Mouse (Mus musculus) intestine, embryonic 15.5 days (tissue): ENCODE data around the gene Strn4. TPM values are rescaled to one million over a fixed set of nuclear protein-coding genes. Genes with fewer than 3 reads are reported as not detected.

Source experiments
- ATAC-seq: fragments of 200-750 bp; cut with Nextera tagmentation; 2 replicates; pipeline ENCODE4 v1.8.0; 2017; ENCODE audit warnings: moderate TSS enrichment, moderate library complexity
- H3K27ac ChIP-seq: fragments of 300-500 bp; sonication (generic); 2 replicates; pipeline ENCODE4 v1.5.1; 2015; ENCODE audit warnings: mild to moderate bottlenecking, inconsistent platforms
- H3K27me3 ChIP-seq: fragments of 300-500 bp; sonication (generic); replicated peaks from 2 replicates; pipeline ENCODE4 v1.6.1; 2015; ENCODE audit warnings: inconsistent platforms
- H3K36me3 ChIP-seq: fragments of 300-500 bp; sonication (generic); 2 replicates; pipeline ENCODE4 v1.6.1; 2015; ENCODE audit warnings: inconsistent platforms
- H3K4me1 ChIP-seq: fragments of 300-500 bp; sonication (generic); replicated peaks from 2 replicates; pipeline ENCODE4 v1.6.1; 2015; ENCODE audit warnings: inconsistent platforms
- H3K4me2 ChIP-seq: fragments of 300-500 bp; sonication (generic); replicated peaks from 2 replicates; pipeline ENCODE4 v1.6.1; 2015; ENCODE audit warnings: mild to moderate bottlenecking, inconsistent platforms
- H3K4me3 ChIP-seq: fragments of 300-500 bp; sonication (generic); replicated peaks from 2 replicates; pipeline ENCODE4 v1.5.1; 2015; ENCODE audit warnings: inconsistent platforms
- H3K9ac ChIP-seq: fragments of 300-500 bp; sonication (generic); 2 replicates; pipeline ENCODE4 v1.6.1; 2015; ENCODE audit warnings: inconsistent platforms
- H3K9me3 ChIP-seq: fragments of 300-500 bp; sonication (generic); 2 replicates; pipeline ENCODE4 v1.6.1; 2016; ENCODE audit warnings: inconsistent platforms
- WGBS: fragments of 180-500 bp; shearing (Covaris S2); methylation state at CpG from one replicate; pipeline ENCODE4 v1.1.7; 2015; 5-methylcytosine and 5-hydroxymethylcytosine counted together
- polyA plus RNA-seq: library from polyadenylated mRNA; unstranded; fragments of >200 nt; fragmentation: Nextera tagmentation; extraction: Ambion mirVana; gene quantifications from 2 replicates; pipeline ENCODE4 v1.2.1, GENCODE M21; 2015

Strn4 gene
- polyA plus RNA-seq, 1 experiment from 2014 or later, result 77.3 TPM

DNA sequence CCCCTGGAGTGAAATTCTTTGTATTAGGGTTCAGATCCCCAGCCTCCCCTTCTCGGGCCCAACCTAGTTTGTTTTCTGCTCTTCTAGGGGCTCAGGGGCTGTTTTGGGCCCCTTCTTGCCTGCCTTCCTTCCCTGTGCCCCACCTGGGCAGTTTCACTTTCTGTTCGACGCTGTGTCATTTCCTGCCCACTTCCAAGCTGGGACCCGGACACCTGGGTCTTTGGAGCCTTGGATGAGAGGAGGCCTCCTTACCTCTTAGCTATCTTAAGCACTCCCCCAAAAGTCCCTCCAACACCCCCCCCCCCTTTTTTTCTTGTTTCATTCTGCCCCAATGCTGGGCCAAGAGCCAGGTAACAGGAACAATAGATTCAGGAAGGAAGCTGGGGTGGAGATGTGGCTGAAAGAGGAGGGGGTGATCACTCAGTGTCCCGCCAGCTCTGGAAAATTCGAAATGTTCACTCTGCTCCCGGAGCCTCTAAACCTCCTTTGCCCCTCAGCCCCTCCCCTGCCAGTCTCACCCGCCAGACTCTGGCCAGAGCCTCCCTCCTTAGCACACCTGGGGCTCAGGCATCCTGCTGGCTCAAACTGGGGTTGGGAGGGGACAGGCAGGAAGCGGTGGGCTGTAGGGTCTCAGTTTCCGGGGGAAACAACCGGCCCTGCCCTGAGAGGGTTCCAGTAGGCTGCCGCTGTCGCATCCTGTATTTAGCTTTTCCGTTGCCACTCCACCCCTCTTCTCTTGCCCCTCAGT, 29.6 kb downstream of the Strn4 start:
- H3K27me3 ChIP-seq, result no peaks in the 10 kb centered on the region
- H3K9me3 ChIP-seq, result no peaks in the 10 kb centered on the region
- H3K9ac ChIP-seq, result peak overlapping the region; percentile 49
- H3K27ac ChIP-seq, result peak overlapping the region; percentile 66
- WGBS, result 30% methylated on average over 14 of the region's 14 CpGs
- H3K4me1 ChIP-seq, result peaks cover 29% of the 10 kb centered on the region
- ATAC-seq, result peak; percentile 16; the same call in 1 of the 2 replicates
- H3K36me3 ChIP-seq, result peaks cover 14% of the 10 kb centered on the region
- peak overlapping the region; percentile 55 for H3K4me3 ChIP-seq
- H3K4me2 ChIP-seq, result peak overlapping the region; percentile 99

DNA sequence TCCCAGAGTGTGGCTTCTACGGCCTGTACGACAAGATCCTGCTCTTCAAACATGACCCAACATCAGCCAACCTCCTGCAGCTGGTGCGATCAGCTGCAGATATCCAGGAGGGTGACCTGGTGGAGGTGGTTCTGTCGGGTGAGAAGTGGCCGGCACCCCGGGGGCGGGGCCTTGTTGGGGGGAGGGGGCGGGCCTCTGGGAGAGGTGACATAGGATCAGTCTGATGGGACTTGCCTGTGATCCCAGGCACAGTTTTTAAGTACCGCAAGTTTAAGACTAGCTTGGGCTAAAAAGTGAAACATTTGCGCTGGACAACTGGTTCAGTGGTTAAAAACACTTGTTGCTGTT, 30.1 kb downstream of the Strn4 start:
- 35% methylated on average over 10 of the region's 10 CpGs for WGBS
- no peaks in the 10 kb centered on the region for H3K27me3 ChIP-seq
- peak overlapping the region; percentile 49 for H3K9ac ChIP-seq
- peak overlapping the region; percentile 99 for H3K4me2 ChIP-seq
- H3K9me3 ChIP-seq, result no peaks in the 10 kb centered on the region
- peaks cover 16% of the 10 kb centered on the region; the same call in 1 of the 2 replicates for H3K36me3 ChIP-seq
- peaks cover 29% of the 10 kb centered on the region for H3K4me1 ChIP-seq
- H3K27ac ChIP-seq, result peak overlapping the region; percentile 66
- peak overlapping the region; percentile 55 for H3K4me3 ChIP-seq
- ATAC-seq, result no peak

DNA sequence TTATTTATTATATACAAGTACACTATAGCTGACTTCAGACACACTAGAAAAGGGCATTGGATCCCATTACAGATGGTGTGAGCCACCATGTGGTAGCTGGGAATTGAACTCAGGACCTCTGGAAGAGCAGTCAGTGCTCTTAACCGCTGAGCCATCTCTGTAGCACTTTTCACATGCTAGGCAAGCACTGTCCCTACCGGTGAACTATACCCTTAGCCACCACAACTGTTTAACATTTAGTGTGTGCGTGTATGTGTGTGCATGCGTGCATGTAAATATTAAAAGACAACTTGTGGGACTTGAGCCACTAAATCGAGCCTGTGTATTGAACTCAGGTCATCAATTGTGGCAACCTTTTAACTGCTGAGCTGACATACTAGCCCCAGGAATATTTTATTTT, 31.1 kb downstream of the Strn4 start:
- H3K27ac ChIP-seq, result no peak overlapping the region
- no peak overlapping the region for H3K9ac ChIP-seq

DNA sequence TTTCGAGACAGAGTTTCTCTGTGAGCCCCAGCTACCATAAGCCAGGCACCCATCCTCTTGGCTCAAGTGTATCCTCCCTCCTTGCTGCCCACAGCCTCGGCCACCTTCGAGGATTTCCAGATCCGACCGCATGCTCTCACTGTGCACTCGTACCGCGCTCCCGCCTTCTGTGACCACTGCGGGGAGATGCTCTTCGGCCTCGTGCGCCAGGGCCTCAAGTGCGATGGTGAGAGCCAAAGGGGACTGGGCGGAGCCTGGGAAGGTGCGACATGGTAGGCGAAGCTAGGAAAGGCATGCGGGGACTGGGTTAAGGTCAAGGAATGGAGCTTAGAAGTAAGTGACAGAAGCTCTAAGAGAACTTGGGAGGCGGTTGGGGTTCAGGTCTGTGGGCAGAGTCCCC, 31.8 kb downstream of the Strn4 start:
- Histone ChIP-seq H3K4me1 (peaks cover 18% of the 10 kb centered on the region), H3K4me3 (no peak overlapping the region), H3K9ac (no peak overlapping the region), H3K27ac (no peak overlapping the region), H3K9me3 (no peaks in the 10 kb centered on the region), H3K36me3 (peaks cover 16% of the 10 kb centered on the region; the same call in 1 of the 2 replicates), H3K4me2 (no peak overlapping the region), H3K27me3 (no peaks in the 10 kb centered on the region)
- 77% methylated on average over 19 of the region's 19 CpGs for WGBS
- no peak for ATAC-seq

More for the DNA sequence above, 31.1 kb downstream of the Strn4 start:
- Histone ChIP-seq H3K9me3 (no peaks in the 10 kb centered on the region), H3K4me2 (no peak overlapping the region), H3K4me1 (peaks cover 22% of the 10 kb centered on the region), H3K36me3 (peaks cover 16% of the 10 kb centered on the region; the same call in 1 of the 2 replicates), H3K4me3 (no peak overlapping the region), H3K27me3 (no peaks in the 10 kb centered on the region)
- 89% methylated on average over 5 of the region's 5 CpGs for WGBS
- no peak for ATAC-seq

DNA sequence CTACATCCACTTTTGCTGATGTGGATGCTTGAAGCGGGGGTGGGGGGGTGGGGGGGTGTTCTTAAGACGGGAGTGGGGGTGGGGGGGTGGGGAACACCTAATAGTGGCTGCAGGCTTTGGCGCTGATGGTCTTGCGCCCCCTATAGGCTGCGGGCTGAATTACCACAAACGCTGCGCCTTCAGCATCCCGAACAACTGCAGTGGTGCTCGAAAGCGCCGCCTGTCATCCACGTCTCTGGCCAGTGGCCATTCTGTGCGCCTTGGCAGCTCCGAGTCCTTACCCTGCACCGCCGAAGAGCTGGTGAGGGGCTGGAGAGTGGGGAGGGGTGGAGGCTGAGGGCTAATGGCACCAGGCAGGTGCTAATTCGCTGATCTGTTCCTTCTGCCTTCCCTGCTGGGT, 32.9 kb downstream of the Strn4 start:
- no peak for ATAC-seq
- Histone ChIP-seq H3K36me3 (peaks cover 22% of the 10 kb centered on the region), H3K4me2 (no peak overlapping the region), H3K9me3 (no peaks in the 10 kb centered on the region), H3K4me3 (no peak overlapping the region), H3K27ac (no peak overlapping the region), H3K4me1 (peaks cover 20% of the 10 kb centered on the region), H3K27me3 (no peaks in the 10 kb centered on the region), H3K9ac (no peak overlapping the region)
- 45% methylated on average over 17 of the region's 17 CpGs for WGBS

DNA sequence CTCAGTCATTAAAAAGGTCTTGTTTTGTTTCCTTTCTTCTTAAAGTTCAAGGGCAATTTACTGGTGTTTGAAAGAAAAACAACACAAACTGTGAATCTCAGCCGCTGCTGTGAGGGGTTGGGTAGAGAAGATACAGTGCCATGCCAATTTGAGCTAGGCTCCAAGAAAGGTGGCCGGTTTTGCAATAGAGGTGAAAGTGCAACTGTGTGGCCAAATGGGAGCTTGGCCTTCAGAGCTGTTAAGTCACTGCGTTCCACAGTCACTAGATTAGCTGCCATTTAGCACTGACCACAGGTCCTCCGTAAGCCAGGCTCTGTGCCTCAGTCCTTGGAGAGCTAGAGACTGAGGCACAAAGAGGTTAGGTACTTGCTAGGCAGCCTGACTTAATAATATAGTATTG, 35.9 kb downstream of the Strn4 start:
- H3K36me3 ChIP-seq, result peaks cover 31% of the 10 kb centered on the region

DNA sequence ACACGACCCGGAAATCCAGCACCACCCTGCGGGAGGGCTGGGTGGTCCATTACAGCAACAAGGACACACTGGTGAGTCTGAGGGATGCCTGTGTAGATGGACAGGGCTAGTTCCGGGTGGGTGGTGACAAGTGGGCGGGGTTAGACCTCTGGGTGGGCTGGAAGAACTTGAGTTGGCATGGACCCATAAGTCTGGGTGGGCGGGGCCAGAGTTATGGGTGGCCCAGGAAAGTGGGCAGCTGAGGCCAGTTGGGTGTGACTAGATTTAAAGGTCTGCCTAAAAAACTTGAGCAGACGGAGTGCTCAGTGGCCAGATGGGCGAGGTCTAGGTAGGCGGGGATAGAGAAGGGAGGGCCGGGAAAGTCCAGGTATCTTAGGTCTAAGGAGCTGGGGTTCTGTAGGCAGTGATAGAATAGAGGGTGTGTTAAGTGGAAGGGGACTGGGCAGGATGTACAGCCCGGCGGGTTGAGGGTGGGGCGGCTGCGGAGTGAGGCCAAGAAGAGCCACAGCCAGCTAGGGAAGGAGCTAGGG, 37.7 kb downstream of the Strn4 start:
- H3K27ac ChIP-seq, result no peak overlapping the region
- H3K9ac ChIP-seq, result no peak overlapping the region
- no peaks in the 10 kb centered on the region for H3K9me3 ChIP-seq
- H3K4me1 ChIP-seq, result 0 out of 2 replicates have a peak, but pooled peaks cover 4% of the 10 kb centered on the region
- no peak overlapping the region for H3K4me2 ChIP-seq
- H3K36me3 ChIP-seq, result peaks cover 36% of the 10 kb centered on the region
- ATAC-seq, result peak; percentile 84
- WGBS, result 80% methylated on average over 14 of the region's 14 CpGs
- no peaks in the 10 kb centered on the region for H3K27me3 ChIP-seq
- H3K4me3 ChIP-seq, result no peak overlapping the region

More for the DNA sequence above, 35.9 kb downstream of the Strn4 start:
- no peak overlapping the region for H3K9ac ChIP-seq
- no peak for ATAC-seq
- H3K4me1 ChIP-seq, result 0 out of 2 replicates have a peak, but pooled peaks cover 4% of the 10 kb centered on the region
- 84% methylated on average over 4 of the region's 4 CpGs for WGBS
- no peaks in the 10 kb centered on the region for H3K27me3 ChIP-seq
- H3K27ac ChIP-seq, result no peak overlapping the region
- H3K4me3 ChIP-seq, result no peak overlapping the region
- H3K9me3 ChIP-seq, result no peaks in the 10 kb centered on the region
- H3K4me2 ChIP-seq, result no peak overlapping the region

DNA sequence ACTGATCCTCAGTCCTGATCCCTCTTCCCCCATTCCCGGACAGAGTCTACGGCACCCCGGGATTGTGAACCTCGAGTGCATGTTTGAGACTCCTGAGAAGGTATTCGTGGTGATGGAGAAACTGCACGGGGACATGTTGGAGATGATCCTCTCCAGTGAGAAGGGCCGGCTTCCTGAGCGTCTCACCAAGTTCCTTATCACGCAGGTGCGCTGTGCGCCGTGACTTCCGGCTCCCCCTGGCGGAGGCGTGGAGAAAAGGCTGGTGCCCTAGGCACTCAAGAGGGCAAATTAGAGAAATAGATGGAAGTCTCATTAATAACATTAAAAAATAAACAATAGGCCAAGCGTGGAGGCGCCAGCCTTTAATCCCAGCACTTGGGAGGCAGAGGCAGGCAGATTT, 42.6 kb downstream of the Strn4 start:
- 24% methylated on average over 17 of the region's 17 CpGs for WGBS
- ATAC-seq, result no peak
- H3K9me3 ChIP-seq, result no peaks in the 10 kb centered on the region
- H3K4me2 ChIP-seq, result no peak overlapping the region
- H3K27me3 ChIP-seq, result no peaks in the 10 kb centered on the region
- no peak overlapping the region for H3K9ac ChIP-seq
- H3K27ac ChIP-seq, result no peak overlapping the region
- no peak overlapping the region for H3K4me3 ChIP-seq
- peaks cover 19% of the 10 kb centered on the region for H3K36me3 ChIP-seq
- H3K4me1 ChIP-seq, result 0 out of 2 replicates have a peak, but pooled peaks cover under 1% of the 10 kb centered on the region

DNA sequence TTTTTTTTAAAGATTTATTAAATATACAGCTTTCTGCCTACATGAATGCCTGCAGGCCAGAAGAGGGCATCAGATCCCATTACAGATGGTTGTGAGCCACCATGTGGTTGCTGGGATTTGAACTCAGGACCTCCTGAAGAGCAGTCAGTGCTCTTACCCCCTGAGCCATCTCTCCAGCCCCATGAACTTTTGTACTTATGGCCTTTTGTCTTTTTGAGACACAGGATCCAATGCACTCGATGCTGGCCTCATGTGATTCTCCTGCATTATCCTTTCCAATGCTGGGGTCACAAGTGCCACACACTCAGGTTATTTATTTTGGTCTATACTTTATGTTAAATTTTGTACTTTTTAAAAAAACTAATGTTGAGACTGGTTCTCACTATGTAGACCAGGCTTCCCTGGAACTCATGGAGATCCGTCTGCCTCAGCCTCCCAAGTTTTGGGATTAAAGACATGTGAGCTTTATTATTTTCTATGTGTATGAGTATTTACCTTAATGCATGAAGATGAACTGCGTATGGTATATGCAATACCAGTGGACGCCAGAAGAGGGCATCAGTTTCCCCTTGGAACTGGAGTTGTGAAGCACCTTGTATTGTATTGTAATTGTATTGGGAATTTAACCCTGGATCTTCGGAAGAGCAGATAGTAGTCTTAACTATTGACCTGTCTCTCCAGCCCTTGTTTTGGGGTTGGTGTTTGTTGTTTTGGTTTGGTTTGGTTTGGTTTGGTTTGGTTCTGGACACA, 44.4 kb downstream of the Strn4 start:
- H3K9me3 ChIP-seq, result no peaks in the 10 kb centered on the region
- H3K9ac ChIP-seq, result no peak overlapping the region
- no peak overlapping the region for H3K4me3 ChIP-seq
- no peak overlapping the region for H3K27ac ChIP-seq
- H3K4me1 ChIP-seq, result no peaks in the 10 kb centered on the region
- no peak overlapping the region for H3K4me2 ChIP-seq
- no peak for ATAC-seq
- H3K36me3 ChIP-seq, result peaks cover 26% of the 10 kb centered on the region
- WGBS, result 26% methylated on average over 5 of the region's 5 CpGs
- no peaks in the 10 kb centered on the region for H3K27me3 ChIP-seq

DNA sequence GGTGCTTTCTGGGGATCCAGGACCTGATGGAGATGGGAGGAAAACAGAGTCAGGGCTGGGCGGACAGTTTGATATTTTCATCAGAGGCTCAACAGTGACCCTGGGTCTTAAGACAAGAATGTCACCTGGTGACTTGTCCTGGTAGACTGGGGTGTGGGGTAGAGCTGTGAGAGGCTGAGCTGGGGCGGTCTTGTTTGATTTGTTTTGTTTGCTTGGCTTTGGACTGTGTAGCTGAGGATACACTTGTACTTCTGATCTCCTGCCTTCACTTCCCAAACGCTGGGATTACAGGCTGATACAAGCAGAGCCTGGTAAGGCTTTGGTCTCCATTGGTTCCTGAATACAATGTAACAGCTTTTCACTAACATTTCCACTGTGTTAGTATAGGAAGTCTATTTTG, 51.8 kb downstream of the Strn4 start:
- Histone ChIP-seq H3K27me3 (no peaks in the 10 kb centered on the region), H3K36me3 (peaks cover 15% of the 10 kb centered on the region; the same call in 1 of the 2 replicates), H3K9me3 (no peaks in the 10 kb centered on the region), H3K27ac (no peak overlapping the region), H3K9ac (no peak overlapping the region), H3K4me1 (no peaks in the 10 kb centered on the region), H3K4me3 (no peak overlapping the region), H3K4me2 (no peak overlapping the region)
- no peak for ATAC-seq
- WGBS, result 71% methylated on average over 3 of the region's 3 CpGs

DNA sequence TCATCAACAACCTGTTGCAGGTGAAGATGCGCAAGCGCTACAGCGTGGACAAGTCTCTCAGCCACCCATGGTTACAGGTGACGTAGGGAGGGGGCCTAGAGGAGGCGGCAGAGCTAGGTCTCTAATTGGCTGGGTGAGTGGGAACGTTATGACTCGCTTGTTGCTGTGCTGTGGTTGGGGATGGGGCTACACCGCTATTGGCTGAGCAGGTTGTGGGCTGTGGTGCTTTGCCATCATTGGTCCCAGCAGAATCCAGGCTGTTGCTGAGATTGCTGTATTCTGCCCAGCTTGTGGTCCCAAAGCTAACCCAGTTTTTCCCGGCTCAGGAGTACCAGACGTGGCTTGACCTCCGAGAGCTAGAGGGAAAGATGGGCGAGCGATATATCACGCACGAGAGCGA, 53.8 kb downstream of the Strn4 start:
- H3K27ac ChIP-seq, result no peak overlapping the region
- 0 out of 2 replicates have a peak overlapping the region, but pooled peaks have one; percentile 1 for H3K4me3 ChIP-seq
- peak; percentile 83 for ATAC-seq
- 28% methylated on average over 16 of the region's 16 CpGs for WGBS
- no peak overlapping the region for H3K9ac ChIP-seq
- no peaks in the 10 kb centered on the region for H3K4me1 ChIP-seq
- H3K9me3 ChIP-seq, result no peaks in the 10 kb centered on the region
- H3K36me3 ChIP-seq, result peaks cover 10% of the 10 kb centered on the region; the same call in 1 of the 2 replicates
- peak overlapping the region; percentile 22; the same call in 1 of the 2 replicates for H3K4me2 ChIP-seq
- H3K27me3 ChIP-seq, result no peaks in the 10 kb centered on the region

DNA sequence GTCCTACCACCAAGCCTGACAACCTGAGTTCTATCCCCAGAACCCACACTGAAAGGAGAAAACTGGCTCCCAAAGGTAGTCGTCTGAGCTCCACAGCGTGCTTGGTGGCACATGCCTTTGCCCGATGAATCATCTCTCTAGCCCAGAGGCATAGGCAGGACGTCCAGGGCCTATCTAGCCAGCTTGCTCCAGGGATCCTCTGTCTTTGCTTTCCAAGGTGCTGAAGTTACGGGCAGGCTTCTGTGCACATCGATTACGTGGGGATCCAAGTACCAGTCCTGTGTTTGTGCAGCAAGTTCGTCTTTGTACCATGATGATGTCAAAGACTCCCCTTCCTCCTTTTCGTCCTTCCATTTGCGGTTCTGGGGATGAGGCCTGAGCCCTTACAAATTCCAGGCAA, 55.9 kb downstream of the Strn4 start:
- Histone ChIP-seq H3K9ac (no peak overlapping the region), H3K9me3 (no peaks in the 10 kb centered on the region), H3K27me3 (no peaks in the 10 kb centered on the region), H3K4me2 (no peak overlapping the region), H3K4me1 (peaks cover under 1% of the 10 kb centered on the region; the same call in 1 of the 2 replicates), H3K4me3 (no peak overlapping the region), H3K36me3 (0 out of 2 replicates have a peak, but pooled peaks cover 7% of the 10 kb centered on the region), H3K27ac (no peak overlapping the region)
- 83% methylated on average over 10 of the region's 10 CpGs for WGBS
- no peak for ATAC-seq
